Comparison of ENCODE assay signal across 11 mouse cellular contexts in the genomic region with DNA sequence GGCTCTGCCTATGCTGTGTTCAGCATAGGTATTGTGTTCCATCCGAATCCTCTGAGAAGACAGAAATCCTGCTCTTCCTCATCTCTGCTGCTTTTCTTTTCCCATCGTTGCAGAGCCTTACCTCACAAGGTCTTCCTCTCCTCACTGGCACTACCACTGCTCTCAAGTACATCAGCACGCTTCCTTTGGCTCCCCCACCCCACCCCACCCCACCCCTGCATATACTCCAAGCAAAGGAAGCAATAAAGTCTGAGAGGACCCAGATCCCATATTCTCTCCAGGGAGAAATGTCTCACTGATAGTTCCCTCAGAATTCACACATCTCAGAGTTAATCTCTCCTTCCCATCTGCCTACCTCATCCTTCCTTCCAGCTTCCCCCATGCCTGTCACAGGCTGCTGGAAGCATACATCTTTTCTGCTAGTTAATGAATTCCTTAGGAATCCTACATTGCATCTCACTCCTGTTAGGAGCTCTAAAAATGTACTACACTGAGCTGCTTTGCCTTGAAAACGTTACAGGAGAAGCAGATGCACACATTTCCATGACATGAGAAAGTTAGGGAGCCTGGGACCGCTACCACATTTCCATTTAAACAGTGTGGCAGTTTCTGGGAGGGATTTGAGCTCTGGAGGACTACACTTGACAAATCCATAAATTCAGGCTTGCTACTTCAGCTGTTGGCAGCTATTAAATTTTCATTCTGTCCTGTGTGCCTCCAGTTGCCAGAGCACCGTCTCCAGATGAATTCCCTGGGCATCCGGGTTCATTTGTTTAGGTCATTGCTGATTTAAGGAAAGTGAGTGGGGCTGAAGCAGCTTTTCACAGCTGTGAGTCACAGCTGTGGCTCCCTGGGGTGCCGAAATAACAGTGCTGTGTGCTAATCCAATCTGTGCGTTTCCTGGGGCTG. TPM values are rescaled to one million over a fixed set of nuclear protein-coding genes. Genes with fewer than 3 reads are reported as not detected.
A peak's percentile ranks its signal among the peaks of the same experiment; 100 is the strongest.
DNase-seq lines count a peak whose midpoint lies in the region; ATAC-seq lines count a peak whose summit lies in the region.
"Had no signal": no experiment of that assay in that cellular context is flagged by ENCODE, and none has a peak within 500 bp of the region (broad histone marks: within the 10 kb centered on the region; RNA-seq: fewer than 3 reads in every experiment).

No protein-coding gene starts in this region.

- peaks cover 5% of the 10 kb centered on the region; the same call in 1 of the 2 replicates for H3K4me1 ChIP-seq in forebrain, embryonic 11.5 days (replicated peaks; ENCODE audit: control insufficient read depth, insufficient read depth, low read length)
- no peaks in the 10 kb centered on the region for H3K4me1 ChIP-seq in intestine, embryonic 15.5 days (replicated peaks)
- H3K4me1 ChIP-seq in neural tube, embryonic 15.5 days: peaks cover 19% of the 10 kb centered on the region
- H3K4me1 ChIP-seq: embryonic facial prominence, embryonic 13.5 days had no signal

- no peaks in the 10 kb centered on the region for H3K27me3 ChIP-seq in forebrain, embryonic 11.5 days (ENCODE audit: control insufficient read depth, insufficient read depth, low read length)
- H3K27me3 ChIP-seq in intestine, embryonic 15.5 days (replicated peaks): no peaks in the 10 kb centered on the region
- no peaks in the 10 kb centered on the region for H3K27me3 ChIP-seq in neural tube, embryonic 15.5 days (replicated peaks)
- H3K27me3 ChIP-seq: embryonic facial prominence, embryonic 13.5 days had no signal

- H3K4me2 ChIP-seq in forebrain, embryonic 11.5 days (ENCODE audit: low read depth, low read length, severe bottlenecking): no peak overlapping the region
- H3K4me2 ChIP-seq in intestine, embryonic 15.5 days (replicated peaks): no peak overlapping the region
- H3K4me2 ChIP-seq in neural tube, embryonic 15.5 days: peak overlapping the region; percentile 47
- H3K4me2 ChIP-seq: embryonic facial prominence, embryonic 13.5 days had no signal

- H3K9ac ChIP-seq in forebrain, embryonic 11.5 days (ENCODE audit: low read length): no peak overlapping the region
- H3K9ac ChIP-seq in intestine, embryonic 15.5 days: no peak overlapping the region
- 0 out of 2 replicates have a peak overlapping the region, but pooled peaks have one; percentile 20 for H3K9ac ChIP-seq in neural tube, embryonic 15.5 days (replicated peaks)
- H3K9ac ChIP-seq: embryonic facial prominence, embryonic 13.5 days had no signal

- H3K36me3 ChIP-seq in forebrain, embryonic 11.5 days (ENCODE audit: control insufficient read depth, insufficient read depth, low read length): no peaks in the 10 kb centered on the region
- no peaks in the 10 kb centered on the region for H3K36me3 ChIP-seq in intestine, embryonic 15.5 days
- H3K36me3 ChIP-seq in neural tube, embryonic 15.5 days: no peaks in the 10 kb centered on the region
- H3K36me3 ChIP-seq: embryonic facial prominence, embryonic 13.5 days had no signal

- 0 out of 2 replicates have a peak overlapping the region, but pooled peaks have one; percentile 12 for H3K27ac ChIP-seq in forebrain, embryonic 11.5 days (ENCODE audit: low read depth, low read length)
- H3K27ac ChIP-seq in intestine, embryonic 15.5 days: 0 out of 2 replicates have a peak overlapping the region, but pooled peaks have one; percentile 44
- H3K27ac ChIP-seq in neural tube, embryonic 15.5 days (replicated peaks): peak overlapping the region; percentile 82
- H3K27ac ChIP-seq: embryonic facial prominence, embryonic 13.5 days had no signal

- peak; percentile 12 to 19 for DNase-seq in layer of hippocampus, adult 8-10 months (ENCODE audit: low spot score in 2 of 2)
- no peak for DNase-seq in layer of hippocampus, postnatal 10 days (ENCODE audit: low spot score in 2 of 2)
- no peak for DNase-seq in forebrain, embryonic 11.5 days (ENCODE audit: low spot score)
- DNase-seq in adrenal gland, adult (ENCODE audit: inconsistent age in 2 of 2, low spot score in 1 of 2): no peak
- DNase-seq in layer of hippocampus, adult 11-12 months (ENCODE audit: low spot score): no peak
- DNase-seq in lung, postnatal 25 days (ENCODE audit: low spot score): no peak

- H3K9me3 ChIP-seq in forebrain, embryonic 11.5 days (ENCODE audit: control insufficient read depth, low read length): no peaks in the 10 kb centered on the region
- H3K9me3 ChIP-seq in intestine, embryonic 15.5 days: no peaks in the 10 kb centered on the region
- H3K9me3 ChIP-seq in neural tube, embryonic 15.5 days (replicated peaks): no peaks in the 10 kb centered on the region
- H3K9me3 ChIP-seq: embryonic facial prominence, embryonic 13.5 days had no signal

- 31% methylated on average over 9 of the region's 9 CpGs for WGBS in forebrain, embryonic 11.5 days
- WGBS in intestine, embryonic 15.5 days: 17% methylated on average over 9 of the region's 9 CpGs
- WGBS in neural tube, embryonic 15.5 days: 12% methylated on average over 9 of the region's 9 CpGs

- H3K4me3 ChIP-seq in forebrain, embryonic 11.5 days (ENCODE audit: low read depth, low read length): no peak overlapping the region
- H3K4me3 ChIP-seq in intestine, embryonic 15.5 days (replicated peaks): no peak overlapping the region
- peak overlapping the region; percentile 8; the same call in 1 of the 2 replicates for H3K4me3 ChIP-seq in neural tube, embryonic 15.5 days (replicated peaks)
- H3K4me3 ChIP-seq: embryonic facial prominence, embryonic 13.5 days had no signal

- no peak for ATAC-seq in forebrain, embryonic 11.5 days (replicated peaks; ENCODE audit: low FRiP score)
- no peak for ATAC-seq in intestine, embryonic 15.5 days
- peak; percentile 83 for ATAC-seq in neural tube, embryonic 15.5 days (ENCODE audit: low FRiP score)

RNA-seq across cellular contexts. Expression of gene Serpine3, which starts 25.8 kb away (rescaled TPM):
- not detected for total RNA-seq in layer of hippocampus, adult 8-10 months (2022)
- not detected for total RNA-seq in layer of hippocampus, postnatal 10 days (2021)
- not detected in 2 replicates for polyA plus RNA-seq in forebrain, embryonic 11.5 days (2014; fragmentation: Nextera tagmentation; extraction: Ambion mirVana)
- polyA plus RNA-seq in intestine, embryonic 15.5 days (2015; fragmentation: Nextera tagmentation; extraction: Ambion mirVana): not detected in 2 replicates
- not detected in 2 replicates for polyA plus RNA-seq in neural tube, embryonic 15.5 days (2015; fragmentation: Nextera tagmentation; extraction: Ambion mirVana)
- total RNA-seq: neutrophil, adult 5-6 weeks had no signal
- polyA plus RNA-seq: embryonic facial prominence, embryonic 13.5 days; large intestine, adult 2 months had no signal

Comparison
In these comparisons a context has a peak if more than half of its experiments do, and no peak if none do; other contexts are left out.
1. DNase-seq: peak in layer of hippocampus, adult 8-10 months (2 of 2); none in layer of hippocampus, postnatal 10 days (0 of 2), forebrain, embryonic 11.5 days (single experiment), adrenal gland, adult (0 of 2), layer of hippocampus, adult 11-12 months (single experiment) and lung, postnatal 25 days (single experiment).
2. H3K27ac ChIP-seq: peak in every context shown above with its lines; median percentile 82 in neural tube, embryonic 15.5 days; 44 in intestine, embryonic 15.5 days; 12 in forebrain, embryonic 11.5 days.